Mouse (Mus musculus) embryo, embryonic 11.5 days (tissue): ENCODE measurements around the gene Usp2.

Source experiments
- DNase-seq: peaks from one replicate; pipeline ENCODE4 v3.0.0-alpha.2; 2012; ENCODE audit warnings: low read depth, low spot score

Gene Usp2

DNA sequence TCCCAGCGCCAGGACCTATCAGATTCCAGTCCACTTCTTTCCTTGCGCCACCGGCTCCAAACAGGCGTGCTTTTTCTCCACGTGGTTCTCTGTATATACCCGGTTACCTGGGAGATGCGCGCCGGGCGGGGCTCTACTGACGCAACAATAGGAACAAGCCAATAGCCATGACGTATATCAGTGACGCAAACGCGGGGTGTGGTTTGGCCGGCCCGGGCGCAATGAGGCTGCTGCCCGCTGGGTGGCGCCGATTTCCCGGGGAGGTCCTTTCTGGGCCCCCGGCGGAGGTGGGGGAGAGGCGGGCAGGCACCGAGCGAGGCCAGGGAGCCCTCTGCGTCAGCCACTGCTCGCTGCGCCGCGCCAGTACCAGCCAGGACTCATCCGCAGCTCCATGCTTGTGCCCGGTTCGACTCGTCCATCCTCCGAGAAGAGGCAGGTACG lies at the start of gene Usp2:
TSS of gene Usp2 (plus strand) at position 237 of the 441 bp plus-strand sequence.
- DNase-seq = peak; percentile 97

DNA sequence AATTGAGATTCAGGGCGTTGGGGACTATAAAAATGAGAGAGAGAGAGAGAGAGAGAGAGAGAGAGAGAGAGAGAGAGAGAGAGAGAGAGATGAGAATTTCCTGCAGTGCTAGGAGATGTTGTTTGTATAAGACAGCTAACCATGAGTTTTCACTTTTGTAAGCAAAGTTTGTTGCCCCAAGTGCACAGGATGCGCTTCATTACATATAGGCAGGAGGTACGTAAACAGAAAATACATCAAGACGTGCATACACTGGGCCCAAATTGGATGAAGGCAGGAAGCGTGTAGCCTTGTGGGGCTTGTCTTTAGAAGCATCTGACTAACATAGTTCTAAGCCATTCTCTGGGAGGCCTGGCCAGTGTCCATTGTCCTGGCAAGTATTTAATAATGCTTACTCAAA lies 49.0 kb upstream of the Usp2 start:
- DNase-seq = no peak

DNA sequence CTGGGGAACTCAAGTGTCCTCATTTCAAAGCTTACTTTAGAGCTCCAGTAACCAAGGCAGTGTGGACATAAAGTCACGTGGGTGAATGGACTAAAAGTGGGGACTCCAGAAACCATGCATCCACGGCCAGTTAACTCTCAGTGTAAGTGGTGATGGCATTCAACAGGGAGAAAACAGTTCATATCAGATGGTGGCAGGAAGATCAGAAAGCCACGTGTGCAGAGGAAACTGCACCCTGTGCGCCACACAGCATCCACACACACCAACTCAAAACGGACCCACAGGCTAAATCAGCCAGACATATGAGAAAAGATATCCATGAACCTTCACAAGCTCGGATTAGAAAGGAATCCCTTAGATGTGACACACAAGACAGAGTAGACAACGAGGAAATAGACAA lies 46.8 kb upstream of the Usp2 start:
- no peak for DNase-seq

DNA sequence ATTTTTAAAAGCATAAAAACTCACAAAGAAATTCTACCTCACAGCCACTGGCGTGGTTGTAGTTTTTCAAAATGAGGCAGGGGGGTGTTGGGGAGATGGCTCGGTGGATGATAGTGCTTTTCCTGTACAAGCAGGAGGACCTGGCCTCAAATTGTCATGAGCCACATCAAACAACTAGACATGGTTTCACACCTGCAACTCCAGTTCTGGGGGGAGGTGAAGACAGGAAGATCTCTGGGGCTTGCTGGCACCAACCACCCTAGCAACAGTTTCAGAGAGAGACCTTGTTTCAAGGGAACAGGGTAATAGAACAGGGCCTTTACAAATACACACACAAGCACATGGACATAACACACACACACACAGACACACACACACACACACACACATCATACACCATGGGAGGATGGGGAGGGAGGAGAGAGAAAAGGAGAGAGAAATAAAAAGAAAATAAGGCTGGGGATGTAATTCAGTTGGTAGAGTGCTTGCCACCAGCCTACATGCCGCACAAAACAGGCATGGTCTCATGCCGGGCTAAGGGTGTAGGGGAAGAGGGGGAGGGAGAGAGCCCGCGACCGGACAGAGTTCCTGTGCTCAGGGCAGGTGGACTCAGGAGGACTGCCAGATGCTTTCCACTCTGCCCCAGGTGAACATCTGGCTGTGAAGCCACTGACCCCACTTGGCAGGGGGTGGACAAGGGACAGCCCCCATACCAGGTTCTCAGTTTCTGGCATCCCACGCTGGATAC lies 44.5 kb upstream of the Usp2 start:
- no peak for DNase-seq

DNA sequence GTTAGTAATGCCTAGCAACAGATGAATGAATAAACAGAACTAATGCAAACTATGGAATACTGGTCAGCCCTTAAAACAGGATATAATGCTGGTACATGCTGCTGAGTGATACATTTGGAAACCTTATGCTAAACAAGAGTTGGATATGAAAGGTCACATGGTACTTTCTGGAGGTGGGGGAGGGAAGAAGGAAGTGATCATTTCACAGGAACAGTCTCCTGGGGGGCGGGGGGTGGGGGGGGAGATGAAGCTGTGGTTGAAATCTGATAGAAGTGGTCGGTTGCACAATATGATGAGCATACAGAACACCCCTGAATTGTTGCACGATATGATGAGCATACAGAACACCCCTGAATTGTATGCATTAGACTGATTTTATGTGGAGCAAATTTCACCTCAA lies 42.7 kb upstream of the Usp2 start:
- DNase-seq = no peak

DNA sequence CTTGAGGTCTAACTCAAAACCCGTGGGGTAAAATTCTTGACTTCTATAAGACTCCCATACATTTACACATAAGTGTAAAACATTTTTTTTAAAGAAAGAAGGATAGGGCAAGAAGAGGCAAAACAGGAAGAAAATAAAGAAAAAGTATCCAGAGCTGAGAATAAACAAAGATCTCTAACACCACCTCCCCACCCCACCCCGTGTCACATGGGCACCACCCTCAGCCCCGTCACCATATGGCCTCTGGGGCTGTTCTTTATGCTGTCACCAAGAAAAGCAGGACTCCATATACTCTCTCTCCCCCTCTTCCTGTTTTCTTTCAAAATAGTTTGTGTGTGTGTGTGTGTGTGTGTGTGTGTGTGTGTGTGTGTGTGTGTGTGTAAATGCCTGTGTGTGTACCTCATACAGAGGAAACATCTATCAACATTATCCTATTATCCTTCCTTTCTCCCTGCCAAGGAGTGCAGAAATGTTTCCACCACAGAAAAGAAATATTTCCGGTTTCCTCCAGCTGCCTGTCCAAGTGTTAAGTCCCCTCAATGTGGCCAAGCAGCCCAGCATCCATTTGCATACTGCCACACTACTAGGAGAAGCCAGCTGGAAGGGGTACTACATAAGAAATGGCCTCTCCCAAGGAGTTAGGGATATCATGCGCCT lies 37.1 kb upstream of the Usp2 start:
- no peak for DNase-seq

DNA sequence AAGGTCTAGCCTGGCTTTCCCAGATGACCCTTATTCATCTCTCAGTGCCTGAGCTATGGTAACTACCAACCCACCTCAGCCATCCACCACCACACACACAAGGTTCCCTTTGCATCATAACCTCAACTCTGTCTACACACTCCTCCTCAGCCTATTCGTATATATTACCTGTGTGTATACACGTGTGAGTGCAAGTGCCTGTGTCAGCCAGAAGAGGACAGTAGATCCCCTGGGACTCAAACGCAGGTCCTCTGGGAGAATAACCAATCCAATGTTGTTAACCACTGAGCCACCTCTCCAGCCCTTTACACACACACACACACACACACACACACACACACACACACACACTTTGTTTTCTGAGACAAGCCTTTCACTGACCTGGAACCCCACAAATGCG lies 36.2 kb upstream of the Usp2 start:
- DNase-seq = no peak

DNA sequence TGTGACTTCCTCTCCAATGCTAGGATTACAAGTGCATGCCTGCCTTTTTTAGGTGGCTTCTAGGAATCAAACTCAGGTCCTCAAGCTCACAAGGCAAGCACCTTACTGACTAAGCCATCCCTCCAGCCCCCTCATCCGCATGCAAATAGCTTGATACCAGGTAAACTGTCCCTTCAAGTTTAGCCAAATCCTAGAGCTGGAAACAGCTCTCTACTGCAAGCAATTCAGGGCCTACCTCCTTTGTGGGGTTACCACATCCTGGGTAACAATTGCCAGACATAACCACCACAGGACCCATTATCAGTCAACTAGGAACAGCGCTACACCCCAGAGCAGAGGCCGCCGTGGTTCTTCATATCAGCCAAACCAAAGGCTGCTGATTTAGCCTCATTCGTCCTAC lies 35.7 kb upstream of the Usp2 start:
- DNase-seq = no peak

DNA sequence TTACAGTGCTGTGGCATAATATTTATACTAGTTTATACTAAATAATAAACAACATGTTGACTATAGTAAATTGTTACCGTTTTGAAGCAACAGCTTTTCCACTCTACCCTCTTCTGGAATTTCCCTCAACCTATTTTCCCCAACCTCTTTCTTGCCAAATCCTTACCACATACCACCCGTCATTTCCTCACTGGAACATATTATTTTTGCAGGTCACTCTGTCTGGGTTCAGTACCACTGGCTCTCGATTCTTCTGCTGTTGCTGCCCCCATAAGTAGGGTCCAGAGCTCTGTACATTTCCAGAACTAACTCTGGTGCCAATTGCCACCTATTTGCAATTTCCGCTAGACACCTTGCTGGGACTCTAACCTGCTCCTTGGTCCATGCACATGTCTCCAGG lies 34.9 kb upstream of the Usp2 start:
- no peak for DNase-seq

DNA sequence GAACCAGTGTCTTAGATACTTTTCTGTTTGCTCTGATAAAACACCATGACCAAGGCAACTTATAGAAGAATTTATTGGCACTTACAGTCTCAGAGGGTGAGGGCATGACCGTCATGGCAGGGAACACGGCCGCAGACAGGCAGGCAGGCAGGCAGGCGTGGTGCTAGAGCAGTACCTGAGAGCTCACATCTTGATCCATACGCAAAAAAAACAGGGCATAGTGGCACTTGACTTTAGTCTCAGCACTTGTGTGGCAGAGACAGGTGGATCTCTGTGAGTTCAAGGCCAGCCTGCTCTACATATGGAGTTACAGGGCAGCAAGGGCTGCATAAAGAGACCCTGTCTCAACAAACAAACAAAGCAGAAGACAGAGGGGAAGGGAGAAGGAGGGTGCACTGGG lies 33.5 kb upstream of the Usp2 start:
- DNase-seq = no peak

DNA sequence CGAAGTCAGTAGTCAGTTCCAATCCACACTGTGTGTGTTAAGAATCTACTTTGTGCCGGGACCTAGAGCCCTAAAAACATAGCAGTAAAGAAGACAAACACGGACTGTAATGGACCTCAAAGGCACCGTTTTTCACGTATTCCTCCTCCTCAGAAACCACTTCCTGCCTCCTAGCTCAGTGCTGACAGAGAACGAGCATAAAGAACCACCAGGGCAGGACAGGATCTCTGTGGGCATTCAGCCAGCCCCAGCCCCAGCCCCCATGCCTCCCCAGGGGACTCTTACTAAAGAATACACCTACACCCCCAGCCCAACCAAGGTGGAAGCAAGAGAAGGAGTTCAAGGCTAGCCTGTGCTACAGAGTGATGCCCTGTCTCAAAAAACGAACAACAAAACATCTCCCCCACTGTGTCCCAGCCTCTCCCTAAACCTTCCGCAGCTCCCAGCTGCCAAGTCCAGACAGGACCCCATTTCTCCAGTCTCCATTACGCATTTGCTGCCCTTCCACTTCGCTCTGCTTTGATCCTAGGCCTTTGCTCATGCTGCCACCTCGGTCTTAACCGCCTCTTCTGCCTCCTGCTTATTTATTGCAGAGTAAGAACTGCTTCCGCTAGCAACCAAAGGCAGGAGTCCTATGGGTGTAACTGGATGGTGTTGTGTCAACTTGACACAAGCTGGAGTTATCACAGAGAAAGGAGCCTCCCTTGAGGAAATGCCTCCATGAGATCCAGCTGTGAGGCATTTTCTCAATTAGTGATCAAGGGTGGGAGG lies 32.7 kb upstream of the Usp2 start:
- no peak for DNase-seq

DNA sequence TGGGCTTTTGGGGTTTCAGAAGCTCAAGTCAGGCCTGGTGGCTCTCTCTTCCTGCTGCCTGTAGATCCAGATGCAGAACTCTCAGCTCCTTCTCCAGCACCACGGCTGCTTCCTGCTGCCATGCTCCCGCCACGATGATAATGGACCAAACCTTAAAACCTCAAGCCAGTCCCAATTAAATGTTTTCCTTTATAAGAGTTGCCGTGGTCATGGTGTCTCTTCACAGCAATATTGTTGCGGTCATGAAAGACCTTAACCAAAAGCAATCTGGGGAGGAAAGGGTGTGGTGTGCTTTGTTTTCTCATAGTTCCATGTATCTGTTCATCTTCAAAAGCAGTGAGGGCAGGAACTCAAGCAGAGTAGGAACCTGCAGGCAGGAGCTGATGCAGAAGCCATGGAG lies 29.7 kb upstream of the Usp2 start:
- DNase-seq = no peak

DNA sequence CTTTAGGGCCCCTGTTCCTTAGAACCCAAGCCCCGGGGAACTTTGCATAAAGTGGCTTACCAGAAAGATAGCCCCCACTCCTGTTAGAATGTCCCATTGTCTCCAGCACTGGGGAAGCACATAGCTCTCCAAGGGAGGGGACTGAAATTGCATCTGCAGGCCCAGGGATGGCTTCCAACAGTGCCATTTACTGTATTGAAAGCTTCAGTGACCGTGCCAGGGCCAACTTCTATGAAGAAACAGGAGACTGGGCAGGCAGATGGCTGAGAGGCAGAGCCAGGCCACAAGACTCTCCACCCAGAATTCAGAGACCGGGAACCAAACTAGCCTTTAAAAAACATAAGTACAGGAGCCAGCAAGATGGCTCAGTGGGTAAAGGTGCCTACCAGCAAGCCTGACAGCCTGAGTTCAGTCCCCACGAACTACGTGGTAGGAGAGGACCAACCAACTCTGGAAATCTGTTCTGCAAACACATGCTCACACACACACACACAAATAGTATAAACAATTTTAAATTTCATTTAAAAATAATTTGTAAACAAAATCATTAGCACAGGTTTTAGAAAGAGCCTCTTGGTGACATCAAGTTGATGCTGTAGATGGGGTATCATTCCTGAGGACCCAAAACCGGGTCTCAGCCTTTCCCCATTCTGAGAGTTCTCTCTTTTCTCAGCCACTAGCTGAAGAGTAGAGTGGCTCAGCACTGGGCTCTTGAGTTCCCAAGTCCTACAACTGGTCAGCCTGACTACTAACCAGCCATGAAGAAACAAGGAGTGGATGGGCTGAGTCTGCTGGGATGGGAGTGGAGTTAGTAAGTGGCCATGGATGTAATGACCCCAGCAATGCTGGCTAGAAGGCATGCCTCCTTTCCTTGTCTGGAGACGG lies 25.1 kb upstream of the Usp2 start:
- DNase-seq = no peak

DNA sequence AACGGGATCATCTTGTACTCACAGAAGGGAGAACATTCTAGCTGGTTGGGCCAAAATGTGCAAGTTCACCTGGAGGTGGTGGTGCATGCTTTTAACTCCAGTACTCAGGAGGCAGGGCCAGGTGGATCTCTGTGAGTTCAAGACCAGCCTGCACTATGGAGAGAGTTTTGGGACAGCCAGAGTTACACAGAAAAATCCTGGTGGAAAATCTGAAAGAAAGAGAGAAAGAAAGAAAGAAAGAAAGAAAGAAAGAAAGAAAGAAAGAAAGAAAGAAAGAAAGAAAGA lies 24.5 kb upstream of the Usp2 start:
- DNase-seq = no peak

DNA sequence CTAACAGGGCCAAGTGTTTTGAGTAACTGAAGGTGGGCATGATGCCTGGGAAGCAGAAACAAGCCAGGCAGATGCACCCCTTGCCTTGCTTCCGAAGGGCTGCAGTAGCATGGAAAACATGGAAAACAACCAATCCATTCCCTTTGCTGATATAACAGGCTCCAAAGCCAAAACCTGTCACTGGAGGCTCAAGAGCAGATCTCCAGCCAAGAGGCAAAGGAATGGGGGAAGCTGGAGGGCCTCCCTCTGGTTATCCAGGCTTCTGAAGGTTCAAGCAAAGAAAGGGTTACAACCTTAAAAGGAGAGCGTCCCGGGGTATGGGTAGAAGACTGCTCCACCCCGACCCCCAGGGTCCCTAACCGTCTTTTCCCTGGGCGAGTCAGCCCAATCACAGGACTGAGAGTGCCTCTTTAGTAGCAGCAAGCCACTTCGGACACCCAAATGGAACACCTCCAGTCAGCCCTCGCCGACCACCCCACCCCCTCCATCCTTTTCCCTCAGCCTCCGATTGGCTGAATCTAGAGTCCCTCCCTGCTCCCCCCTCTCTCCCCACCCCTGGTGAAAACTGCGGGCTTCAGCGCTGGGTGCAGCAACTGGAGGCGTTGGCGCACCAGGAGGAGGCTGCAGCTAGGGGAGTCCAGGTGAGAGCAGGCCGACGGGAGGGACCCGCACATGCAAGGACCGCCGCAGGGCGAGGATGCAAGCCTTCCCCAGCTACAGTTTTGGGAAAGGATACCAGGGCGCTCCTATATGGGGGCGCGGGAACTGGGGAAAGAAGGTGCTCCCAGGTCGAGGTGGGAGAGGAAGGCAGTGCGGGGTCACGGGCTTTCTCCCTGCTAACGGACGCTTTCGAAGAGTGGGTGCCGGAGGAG lies 23.7 kb upstream of the Usp2 start, which contains the start of gene Thy1:
TSS of gene Thy1 (plus strand) at position 549 of the 872 bp plus-strand sequence.
- DNase-seq = no peak

DNA sequence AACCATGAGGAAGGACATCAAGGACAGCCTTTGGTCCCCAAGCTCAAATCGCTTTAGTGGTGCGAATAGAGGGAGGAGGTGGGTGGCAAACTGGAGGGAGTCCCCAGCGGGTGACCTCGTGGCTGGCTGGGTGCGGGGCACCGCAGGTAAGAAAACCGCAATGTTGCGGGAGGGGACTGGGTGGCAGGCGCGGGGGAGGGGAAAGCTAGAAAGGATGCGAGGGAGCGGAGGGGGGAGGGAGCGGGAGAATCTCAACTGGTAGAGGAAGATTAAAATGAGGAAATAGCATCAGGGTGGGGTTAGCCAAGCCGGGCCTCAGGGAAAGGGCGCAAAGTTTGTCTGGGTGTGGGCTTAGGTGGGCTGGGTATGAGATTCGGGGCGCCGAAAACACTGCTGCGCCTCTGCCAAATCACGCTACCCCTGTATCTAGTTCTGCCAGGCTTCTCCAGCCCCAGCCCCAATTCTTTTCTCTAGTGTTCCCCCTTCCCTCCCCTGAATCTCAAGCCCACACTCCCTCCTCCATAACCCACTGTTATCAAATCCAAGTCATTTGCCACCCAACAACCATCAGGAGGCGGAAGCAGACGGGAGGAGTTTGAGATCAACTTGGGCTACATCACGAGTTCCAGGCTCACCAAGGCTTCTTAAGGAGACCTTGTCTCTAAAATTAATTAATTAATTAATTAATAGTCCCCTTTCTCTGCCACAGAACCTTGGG lies 23.0 kb upstream of the Usp2 start:
- no peak for DNase-seq

DNA sequence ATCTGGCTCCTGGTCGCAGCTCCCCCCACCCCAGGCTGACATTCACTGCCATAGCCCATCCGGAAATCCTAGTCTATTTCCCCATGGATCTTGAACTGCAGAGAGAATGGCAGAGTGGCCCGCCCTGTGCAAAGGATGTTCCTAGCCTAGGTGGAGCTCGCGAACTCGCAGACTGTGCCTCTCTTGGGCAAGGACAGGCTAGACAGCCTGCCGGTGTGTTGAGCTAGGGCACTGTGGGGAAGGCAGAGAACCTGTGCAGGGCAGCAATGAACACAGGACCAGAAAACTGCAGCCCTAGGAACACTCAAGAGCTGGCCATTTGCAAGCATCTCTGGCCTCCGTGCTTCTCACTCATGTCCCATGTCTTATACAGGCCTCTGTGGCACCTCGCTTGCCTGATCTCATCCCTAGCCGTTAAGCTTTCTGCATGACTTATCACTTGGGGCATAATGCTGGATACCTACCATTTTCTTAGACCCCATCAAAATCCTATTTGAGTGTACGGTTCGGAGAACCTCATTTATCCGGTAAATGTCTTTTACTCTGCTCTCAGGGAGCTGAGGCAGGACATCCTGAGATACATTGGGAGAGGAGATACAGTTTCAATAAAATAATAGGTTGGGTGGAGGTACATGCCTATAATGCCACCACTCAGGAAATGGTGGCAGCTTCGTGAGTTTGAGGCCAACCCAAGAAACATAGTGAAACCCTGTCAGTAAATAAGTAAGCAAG lies 22.2 kb upstream of the Usp2 start:
- no peak for DNase-seq

DNA sequence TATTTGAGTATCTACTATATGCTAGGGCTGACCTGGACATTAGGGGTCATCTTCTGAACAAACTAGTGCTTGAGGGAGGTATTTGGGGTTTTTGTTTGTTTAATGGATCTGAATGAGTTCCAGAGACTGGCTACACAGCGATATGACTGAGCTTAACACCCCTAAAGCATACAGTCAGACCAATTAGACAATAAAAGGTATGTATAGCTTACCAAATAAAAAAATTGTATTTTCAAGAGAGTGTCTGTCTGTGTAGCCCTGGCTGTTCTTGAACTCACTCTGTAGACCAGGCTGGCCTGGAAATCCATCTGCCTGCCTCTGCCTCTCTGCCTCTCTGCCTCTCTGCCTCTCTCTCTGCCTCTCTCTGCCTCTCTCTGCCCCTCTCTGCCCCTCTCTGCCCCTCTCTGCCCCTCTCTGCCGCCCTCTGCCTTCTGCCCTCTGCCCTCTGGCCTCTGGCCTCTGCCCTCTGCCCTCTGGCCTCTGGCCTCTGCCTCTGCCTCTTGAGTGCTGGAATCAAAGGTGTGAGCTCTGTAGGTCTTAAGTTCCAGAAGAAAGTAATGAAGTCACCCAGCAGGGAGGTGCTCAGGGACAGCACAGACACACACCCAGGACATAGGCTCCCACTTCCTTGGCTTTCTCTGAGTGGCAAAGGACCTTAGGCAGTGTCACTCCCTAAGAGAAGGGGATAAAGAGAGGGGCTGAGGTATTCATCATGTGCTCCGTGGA lies 21.5 kb upstream of the Usp2 start:
- DNase-seq = no peak

DNA sequence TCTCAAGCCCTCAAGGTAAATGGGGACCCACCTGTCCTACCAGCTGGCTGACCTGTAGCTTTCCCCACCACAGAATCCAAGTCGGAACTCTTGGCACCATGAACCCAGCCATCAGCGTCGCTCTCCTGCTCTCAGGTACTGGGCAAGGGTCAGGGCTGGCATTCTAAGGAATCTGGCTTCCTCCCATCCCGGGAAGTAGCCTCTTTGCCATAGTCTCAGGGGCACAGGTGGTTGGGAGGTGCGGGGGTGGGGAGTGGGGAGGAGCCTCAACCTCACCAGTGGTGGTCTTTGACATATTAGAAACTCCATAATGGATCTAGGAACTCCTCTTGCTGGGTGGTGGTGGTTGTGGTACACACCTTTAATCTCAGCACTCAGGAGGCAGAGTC lies 20.9 kb upstream of the Usp2 start:
- DNase-seq = no peak
